Mouse (Mus musculus): Measurements from ENCODE around the gene Gm11562. TPM values are rescaled to one million over a fixed set of nuclear protein-coding genes. Genes with fewer than 3 reads are reported as not detected.

The Gm11562 gene
- not detected in 2 replicates for polyA plus RNA-seq (2012; rRNA removed)

DNA sequence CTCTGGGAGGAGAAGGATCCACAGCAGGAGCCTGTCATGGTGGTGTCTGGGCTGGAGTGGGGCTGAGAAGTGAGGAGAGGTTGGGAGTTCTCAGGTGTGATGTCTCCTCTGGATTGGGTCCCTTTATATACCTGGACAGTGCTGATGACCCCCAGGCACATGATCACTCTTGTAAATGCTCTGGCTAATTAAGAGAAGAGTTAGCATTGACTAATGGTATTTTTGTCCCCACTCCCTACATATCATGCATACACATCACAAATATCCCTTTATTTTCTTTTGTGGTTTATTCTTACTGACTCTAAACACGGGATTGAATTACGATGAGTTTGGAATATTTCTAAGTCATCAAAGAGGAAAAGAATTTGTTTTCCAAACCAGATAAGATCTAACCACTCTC, at the start of gene Gm11562:
Gene Gm11562, minus strand, starts transcription at position 101 of the 400 bp plus-strand sequence.

DNA sequence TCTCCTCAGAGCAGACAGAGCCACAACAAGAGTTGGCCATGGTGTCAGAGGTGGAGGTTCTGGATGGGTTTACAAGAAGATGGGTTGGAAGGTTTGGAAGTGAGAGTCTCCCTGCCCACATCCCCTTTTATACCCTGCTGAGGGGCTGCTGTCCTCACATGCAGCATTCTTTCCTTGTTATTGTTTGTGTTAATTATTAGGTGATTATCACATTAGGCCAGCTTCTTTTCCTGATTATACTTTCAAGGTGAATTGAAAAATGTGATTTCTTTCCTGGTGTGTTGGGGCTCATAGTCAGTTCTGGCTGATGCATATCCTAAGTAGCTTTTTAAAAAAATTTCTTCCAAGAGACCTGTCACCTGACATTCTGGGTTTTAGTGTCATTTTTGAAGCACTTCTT, 45.6 kb upstream of the Gm11562 start, which contains the start of gene Krtap4-6:
Gene Krtap4-6, minus strand, starts transcription at position 101 of the 400 bp plus-strand sequence.

DNA sequence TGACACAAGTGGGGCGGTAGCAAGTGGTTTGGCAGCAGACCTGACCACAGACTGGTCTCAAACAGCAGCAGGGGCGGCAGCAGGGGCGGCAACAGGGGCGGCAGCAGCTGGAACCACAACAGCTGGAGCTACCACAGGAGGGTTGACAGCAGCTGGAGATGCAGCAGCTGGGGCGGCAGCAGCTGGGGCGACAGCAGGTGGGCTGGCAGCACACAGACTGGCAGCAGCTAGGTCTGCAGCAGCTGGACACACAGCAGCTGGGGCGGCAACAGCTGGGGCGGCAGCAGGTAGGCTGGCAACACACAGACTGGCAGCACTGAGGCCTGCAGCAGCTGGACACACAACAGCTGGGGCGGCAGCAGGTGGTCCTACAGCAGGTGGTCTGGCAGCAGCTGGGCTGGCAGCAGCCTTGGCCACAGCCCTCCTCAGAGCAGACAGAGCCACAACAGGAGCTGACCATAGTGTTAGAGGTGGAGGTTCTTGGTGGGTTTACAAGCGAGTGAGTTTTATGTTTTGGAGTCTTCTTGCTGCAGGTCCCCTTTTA, 38.3 kb upstream of the Gm11562 start, which contains the start of gene Gm11563:
Gene Gm11563, minus strand, starts transcription at position 494 of the 544 bp plus-strand sequence.

DNA sequence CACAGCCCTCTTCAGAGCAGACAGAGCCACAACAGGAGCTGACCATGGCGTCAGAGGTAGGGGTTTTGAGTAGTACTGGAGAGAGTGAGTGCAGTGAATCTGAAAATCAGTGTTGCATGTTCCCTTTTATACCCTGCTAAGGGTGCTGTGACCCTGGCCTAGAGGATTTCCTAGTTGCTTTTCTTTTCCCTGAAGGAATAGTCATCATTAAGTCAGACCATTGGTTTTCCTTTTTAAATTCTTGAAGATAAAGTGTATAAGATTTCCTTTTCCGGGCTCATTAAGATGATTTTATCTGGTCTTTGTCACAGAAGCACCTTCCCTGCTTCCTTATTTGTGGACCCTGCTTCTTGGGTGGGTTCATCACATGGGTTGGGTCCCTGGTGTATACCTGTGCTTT, 29.9 kb upstream of the Gm11562 start, which contains the start of gene Gm11555:
Gene Gm11555, minus strand, starts transcription at position 101 of the 400 bp plus-strand sequence.

DNA sequence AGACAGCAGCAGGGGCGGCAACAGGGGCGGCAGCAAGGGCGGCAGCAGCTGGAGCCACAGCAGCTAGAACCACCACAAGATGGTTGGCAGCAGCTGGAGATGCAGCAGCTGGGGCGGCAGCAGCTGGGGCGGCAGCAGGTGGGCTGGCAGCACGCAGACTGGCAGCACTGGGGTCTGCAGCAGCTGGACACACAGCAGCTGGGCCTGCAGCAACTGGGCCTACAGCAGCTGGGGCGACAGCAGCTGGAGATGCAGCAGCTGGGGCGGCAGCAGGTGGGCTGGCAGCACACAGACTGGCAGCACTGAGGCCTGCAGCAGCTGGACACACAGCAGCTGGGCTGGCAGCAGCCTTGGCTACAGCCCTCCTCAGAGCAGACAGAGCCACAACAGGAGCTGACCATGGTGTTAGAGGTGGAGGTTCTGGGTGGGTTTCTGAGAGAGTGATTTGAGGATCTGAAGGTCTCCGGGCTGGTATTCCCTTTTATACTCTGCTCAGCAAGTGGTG, 23.5 kb upstream of the Gm11562 start, which contains the start of gene Krtap4-7:
Gene Krtap4-7, minus strand, starts transcription at position 455 of the 505 bp plus-strand sequence.

DNA sequence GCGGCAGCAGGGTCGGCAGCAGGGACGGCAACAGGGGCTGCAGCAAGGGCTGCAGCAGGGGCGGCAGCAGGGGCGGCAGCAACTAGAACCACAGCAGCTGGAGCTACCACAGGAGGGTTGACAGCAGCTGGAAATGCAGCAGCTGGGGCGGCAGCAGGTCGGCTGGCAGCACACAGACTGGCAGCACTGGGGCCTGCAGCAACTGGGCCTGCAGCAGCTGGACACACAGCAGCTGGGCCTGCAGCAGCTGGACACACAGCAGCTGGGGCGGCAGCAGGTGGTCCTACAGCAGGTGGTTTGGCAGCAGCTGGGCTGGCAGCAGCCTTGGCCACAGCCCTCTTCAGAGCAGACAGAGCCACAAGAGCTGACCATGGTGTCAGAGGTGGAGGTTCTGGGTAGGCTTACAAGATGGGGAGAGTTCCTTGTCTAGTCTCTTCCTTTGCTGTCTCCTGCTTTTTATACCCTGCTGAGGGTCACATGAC, 14.5 kb upstream of the Gm11562 start, which contains the start of gene Krtap4-2:
Gene Krtap4-2, minus strand, starts transcription at position 432 of the 482 bp plus-strand sequence.

DNA sequence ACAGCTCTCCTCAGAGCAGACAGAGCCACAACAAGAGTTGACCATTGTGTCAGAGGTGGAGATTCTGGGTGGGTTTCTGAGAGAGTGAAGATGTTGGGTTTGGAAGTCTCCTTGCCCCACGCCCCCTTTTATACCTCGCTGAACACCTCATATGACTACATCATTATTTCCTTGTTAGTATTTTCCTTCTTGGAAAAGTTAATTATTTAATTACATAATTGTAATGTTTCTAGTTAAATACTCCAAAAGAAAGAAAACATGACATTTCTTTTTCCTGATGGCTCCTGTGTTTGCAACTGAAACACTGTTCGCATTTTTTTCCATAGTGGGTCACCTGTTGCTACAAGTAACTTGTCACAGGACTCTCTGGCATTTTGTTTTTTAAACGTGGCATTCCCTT, 7.9 kb upstream of the Gm11562 start, which contains the start of gene Krtap4-1:
Gene Krtap4-1, minus strand, starts transcription at position 101 of the 400 bp plus-strand sequence.

DNA sequence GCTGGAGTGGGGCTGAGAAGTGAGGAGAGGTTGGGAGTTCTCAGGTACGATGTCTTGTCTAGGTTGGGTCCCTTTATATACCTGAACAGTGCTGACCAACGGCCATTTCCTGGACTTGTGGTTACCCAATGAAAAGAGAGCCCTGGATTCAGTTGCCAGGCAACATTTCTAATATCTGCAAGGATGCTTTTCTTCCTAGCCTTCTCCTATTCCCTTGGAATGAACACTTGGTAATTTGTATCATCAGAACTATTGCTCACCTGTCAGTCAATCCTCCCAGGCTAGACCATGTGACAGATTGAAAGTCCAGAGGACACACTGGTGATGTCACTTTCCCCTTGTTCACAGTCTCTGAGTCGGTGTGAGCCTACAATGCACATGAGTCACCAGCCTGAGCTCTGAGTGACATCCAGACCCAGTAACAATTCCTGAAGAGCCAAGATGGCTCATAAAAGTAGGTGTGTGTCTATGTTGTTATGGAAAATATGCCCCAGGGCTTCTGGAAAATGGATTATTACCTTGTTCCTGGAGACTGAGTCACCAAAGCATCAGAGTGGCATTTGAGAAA, 5.4 kb downstream of the Gm11562 start, which contains the start of gene Krtap2-4:
Gene Krtap2-4, minus strand, starts transcription at position 51 of the 568 bp plus-strand sequence.

DNA sequence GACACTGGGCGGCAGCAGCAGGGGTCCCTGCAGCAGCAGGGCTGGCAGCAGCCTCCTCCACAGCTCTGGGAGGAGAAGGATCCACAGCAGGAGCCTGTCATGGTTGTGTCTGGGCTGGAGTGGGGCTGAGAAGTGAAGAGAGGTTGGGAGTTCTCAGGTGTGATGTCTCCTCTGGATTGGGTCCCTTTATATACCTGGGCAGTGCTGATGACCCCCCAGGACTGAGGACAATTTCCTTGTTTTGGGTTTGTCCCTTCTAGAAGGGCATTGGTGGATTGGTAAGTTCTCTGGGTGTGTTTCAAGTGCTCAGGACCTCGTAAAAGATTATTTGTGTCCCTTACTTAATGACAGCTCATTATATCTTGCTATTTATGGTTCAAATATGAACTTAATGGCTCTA, 10.1 kb downstream of the Gm11562 start, which contains the start of gene Gm11937:
Gene Gm11937, minus strand, starts transcription at position 101 of the 400 bp plus-strand sequence.

DNA sequence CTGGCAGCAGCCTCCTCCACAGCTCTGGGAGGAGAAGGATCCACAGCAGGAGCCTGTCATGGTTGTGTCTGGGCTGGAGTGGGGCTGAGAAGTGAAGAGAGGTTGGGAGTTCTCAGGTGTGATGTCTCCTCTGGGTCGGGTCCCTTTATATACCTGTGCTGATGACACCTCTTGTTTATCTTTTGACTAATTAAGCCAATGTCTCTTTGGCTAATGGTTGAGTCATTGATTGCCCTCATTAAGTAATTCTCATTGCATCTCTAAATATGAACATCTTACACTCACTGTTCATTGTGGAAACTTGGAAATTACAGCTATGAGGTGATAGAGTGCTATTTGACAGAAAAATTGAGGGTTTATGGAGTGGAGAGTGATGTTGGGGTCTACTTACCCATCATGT, 17.0 kb downstream of the Gm11562 start, which contains the start of gene Gm11938:
Gene Gm11938, minus strand, starts transcription at position 101 of the 400 bp plus-strand sequence.

DNA sequence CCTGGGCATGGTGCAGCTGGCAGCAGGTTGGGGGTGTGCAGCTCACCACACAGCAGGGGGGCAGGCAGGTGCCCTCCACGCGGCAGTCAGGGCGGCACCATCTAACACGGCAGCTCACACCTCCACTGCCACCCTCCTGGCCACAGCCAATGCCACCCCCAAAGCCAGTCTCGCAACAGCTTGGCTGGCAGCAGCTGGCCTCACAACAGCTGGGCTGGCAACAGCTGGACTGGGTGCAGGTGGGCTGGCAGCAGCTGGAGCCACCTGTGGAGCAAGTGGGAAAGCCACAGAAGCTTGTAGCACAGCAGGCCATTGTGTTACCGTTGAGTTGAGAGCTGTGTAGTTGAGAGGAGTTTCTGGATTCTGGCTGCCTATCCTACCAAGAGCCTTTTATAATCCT, 22.5 kb downstream of the Gm11562 start, which contains the start of gene Krtap9-3:
Gene Krtap9-3, minus strand, starts transcription at position 364 of the 400 bp plus-strand sequence.

DNA sequence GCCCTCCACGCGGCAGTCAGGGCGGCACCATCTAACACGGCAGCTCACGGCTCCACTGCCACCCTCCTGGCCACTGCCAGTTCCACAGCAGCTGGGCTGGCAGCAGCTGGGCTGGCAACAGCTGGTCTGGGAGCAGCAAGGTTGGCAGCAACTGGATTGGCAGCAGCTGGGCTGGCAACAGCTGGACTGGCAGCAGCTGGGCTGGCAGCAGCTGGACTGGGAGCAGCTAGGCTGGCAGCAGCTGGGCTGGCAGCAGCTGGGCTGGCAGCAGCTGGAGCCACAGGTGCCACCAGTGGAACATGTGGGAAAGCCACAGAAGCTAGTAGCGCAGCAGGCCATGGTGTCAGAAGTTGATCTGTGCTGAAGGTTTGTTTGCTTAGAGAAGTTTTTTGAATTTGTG, 29.3 kb downstream of the Gm11562 start, which contains the start of gene Krtap1-3:
Gene Krtap1-3, minus strand, starts transcription at position 359 of the 400 bp plus-strand sequence.

DNA sequence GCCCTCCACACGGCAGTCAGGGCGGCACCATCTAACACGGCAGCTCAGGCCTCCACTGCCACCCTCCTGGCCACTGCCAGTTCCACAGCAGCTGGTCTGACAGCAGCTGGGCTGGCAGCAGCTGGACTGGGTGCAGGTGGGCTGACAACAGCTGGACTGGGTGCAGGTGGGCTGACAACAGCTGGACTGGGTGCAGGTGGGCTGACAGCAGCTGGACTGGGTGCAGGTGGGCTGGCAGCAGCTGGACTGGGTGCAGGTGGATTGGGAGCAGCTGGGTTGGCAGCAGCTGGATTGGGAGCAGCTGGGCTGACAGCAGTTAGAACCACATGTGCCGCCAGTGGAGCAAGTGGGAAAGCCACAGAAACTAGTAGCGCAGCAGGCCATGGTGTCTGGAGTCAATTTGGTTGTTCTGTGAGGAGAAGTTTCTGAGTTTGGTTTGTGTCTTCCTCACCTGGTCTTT, 37.0 kb downstream of the Gm11562 start, which contains the start of gene Krtap1-4:
Gene Krtap1-4, minus strand, starts transcription at position 410 of the 460 bp plus-strand sequence.

DNA sequence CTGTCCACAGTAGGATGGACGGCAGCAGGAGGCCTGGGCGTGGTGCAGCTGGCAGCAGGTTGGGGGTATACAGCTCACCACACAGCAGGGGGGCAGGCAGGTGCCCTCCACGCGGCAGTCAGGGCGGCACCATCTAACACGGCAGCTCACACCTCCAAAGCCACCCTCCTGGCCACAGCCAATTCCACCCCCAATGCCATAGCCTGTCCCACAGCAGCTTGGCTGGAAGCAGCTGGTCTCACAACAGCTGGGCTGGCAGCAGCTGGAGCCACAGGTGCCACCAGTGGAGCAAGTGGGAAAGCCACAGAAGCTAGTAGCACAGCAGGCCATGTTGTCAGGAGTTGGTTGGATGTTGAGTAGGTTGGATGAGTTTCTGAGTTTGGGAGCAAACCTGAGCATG, 39.6 kb downstream of the Gm11562 start, which contains the start of gene Krtap1-5:
Gene Krtap1-5, minus strand, starts transcription at position 381 of the 400 bp plus-strand sequence.

Other genes starting within 250 kb of the Gm11562 start
- 0.24 and 0.30 TPM in 2 replicates for gene Krt28, start 245.5 kb downstream of the Gm11562 start, polyA plus RNA-seq (2012; rRNA removed)
- 5.6 and 10.6 TPM in 2 replicates for gene Krt10, start 231.1 kb downstream of the Gm11562 start, polyA plus RNA-seq (2012; rRNA removed)
- 0.04 TPM in 1 of 2 replicates, not detected in the other for gene Krt12, start 198.2 kb downstream of the Gm11562 start, polyA plus RNA-seq (2012; rRNA removed)
- 1.1 and 2.3 TPM in 2 replicates for gene Krt20, start 182.3 kb downstream of the Gm11562 start, polyA plus RNA-seq (2012; rRNA removed)
- gene Krt23, start 127.3 kb downstream of the Gm11562 start, polyA plus RNA-seq (2012; rRNA removed), result 0.08 and 0.14 TPM in 2 replicates
- gene Krt39, start 99.1 kb downstream of the Gm11562 start, polyA plus RNA-seq (2012; rRNA removed), result not detected in 2 replicates
- 0.07 TPM in 1 of 2 replicates, not detected in the other for gene Krt40, start 77.3 kb downstream of the Gm11562 start, polyA plus RNA-seq (2012; rRNA removed)
- gene Krtap3-3, start 69.6 kb downstream of the Gm11562 start, polyA plus RNA-seq (2012; rRNA removed), result not detected in 2 replicates
- gene Krtap3-2, start 63.6 kb downstream of the Gm11562 start, polyA plus RNA-seq (2012; rRNA removed), result not detected in 2 replicates
- not detected in 2 replicates for gene Gm11939, start 61.0 kb downstream of the Gm11562 start, polyA plus RNA-seq (2012; rRNA removed)
- not detected in 2 replicates for gene Krtap3-1, start 53.8 kb downstream of the Gm11562 start, polyA plus RNA-seq (2012; rRNA removed)
- gene Krtap1-5, start 39.4 kb downstream of the Gm11562 start, polyA plus RNA-seq (2012; rRNA removed), result not detected in 2 replicates
- not detected in 2 replicates for gene Krtap1-4, start 36.8 kb downstream of the Gm11562 start, polyA plus RNA-seq (2012; rRNA removed)
- not detected in 2 replicates for gene Krtap1-3, start 29.1 kb downstream of the Gm11562 start, polyA plus RNA-seq (2012; rRNA removed)
- gene Krtap9-3, start 22.3 kb downstream of the Gm11562 start, polyA plus RNA-seq (2012; rRNA removed), result not detected in 2 replicates
- gene Gm11938, start 17.1 kb downstream of the Gm11562 start, polyA plus RNA-seq (2012; rRNA removed), result not detected in 2 replicates
- gene Gm11937, start 10.2 kb downstream of the Gm11562 start, polyA plus RNA-seq (2012; rRNA removed), result not detected in 2 replicates
- gene Krtap2-4, start 5.6 kb downstream of the Gm11562 start, polyA plus RNA-seq (2012; rRNA removed), result not detected in 2 replicates
- not detected in 2 replicates for gene Krtap4-1, start 7.8 kb upstream of the Gm11562 start, polyA plus RNA-seq (2012; rRNA removed)
- gene Krtap4-2, start 14.6 kb upstream of the Gm11562 start, polyA plus RNA-seq (2012; rRNA removed), result not detected in 2 replicates
- not detected in 2 replicates for gene Krtap4-7, start 23.7 kb upstream of the Gm11562 start, polyA plus RNA-seq (2012; rRNA removed)
- not detected in 2 replicates for gene Gm11555, start 29.8 kb upstream of the Gm11562 start, polyA plus RNA-seq (2012; rRNA removed)
- not detected in 2 replicates for gene Gm11563, start 38.5 kb upstream of the Gm11562 start, polyA plus RNA-seq (2012; rRNA removed)
- gene Krtap4-6, start 45.5 kb upstream of the Gm11562 start, polyA plus RNA-seq (2012; rRNA removed), result not detected in 2 replicates
- not detected in 2 replicates for gene Gm14190, start 70.3 kb upstream of the Gm11562 start, polyA plus RNA-seq (2012; rRNA removed)
- gene Gm14180, start 113.9 kb upstream of the Gm11562 start, polyA plus RNA-seq (2012; rRNA removed), result not detected in 2 replicates
- not detected in 2 replicates for gene Gm11595, start 152.5 kb upstream of the Gm11562 start, polyA plus RNA-seq (2012; rRNA removed)
- gene Krtap4-8, start 160.3 kb upstream of the Gm11562 start, polyA plus RNA-seq (2012; rRNA removed), result not detected in 2 replicates
- gene Krtap4-9, start 164.8 kb upstream of the Gm11562 start, polyA plus RNA-seq (2012; rRNA removed), result not detected in 2 replicates
- not detected in 2 replicates for gene Gm11596, start 173.0 kb upstream of the Gm11562 start, polyA plus RNA-seq (2012; rRNA removed)
- gene Gm11569, start 178.5 kb upstream of the Gm11562 start, polyA plus RNA-seq (2012; rRNA removed), result not detected in 2 replicates
- gene Gm11554, start 184.0 kb upstream of the Gm11562 start, polyA plus RNA-seq (2012; rRNA removed), result not detected in 2 replicates
- gene Krtap4-13, start 189.5 kb upstream of the Gm11562 start, polyA plus RNA-seq (2012; rRNA removed), result not detected in 2 replicates
- not detected in 2 replicates for gene Gm11564, start 195.2 kb upstream of the Gm11562 start, polyA plus RNA-seq (2012; rRNA removed)
- not detected in 2 replicates for gene 2300003K06Rik, start 217.6 kb upstream of the Gm11562 start, polyA plus RNA-seq (2012; rRNA removed)
- not detected in 2 replicates for gene Krtap4-16, start 231.2 kb upstream of the Gm11562 start, polyA plus RNA-seq (2012; rRNA removed)
- not detected in 2 replicates for gene Gm11568, start 237.5 kb upstream of the Gm11562 start, polyA plus RNA-seq (2012; rRNA removed)
- gene Gm11559, start 244.0 kb upstream of the Gm11562 start, polyA plus RNA-seq (2012; rRNA removed), result not detected in 2 replicates

Measured in central nervous system, embryonic 11.5 days (tissue).